Mouse (Mus musculus) layer of hippocampus, adult 8-10 months (tissue): ENCODE results near the gene Saa1. TPM values are rescaled to one million over a fixed set of nuclear protein-coding genes. Genes with fewer than 3 reads are reported as not detected.

ENCODE experiments used
- DNase-seq, 2 experiments: peaks; one replicate each; pipeline ENCODE4 v3.0.0; 2022; ENCODE audit warnings: low spot score in 2 of 2
- total RNA-seq, 4 experiments: library from RNA; stranded (reverse); gene quantifications; 2 replicates each; pipeline ENCODE4 v1.2.4; 2022

The Saa1 gene
- total RNA-seq, 4 experiments from 2014 or later: not detected

DNA sequence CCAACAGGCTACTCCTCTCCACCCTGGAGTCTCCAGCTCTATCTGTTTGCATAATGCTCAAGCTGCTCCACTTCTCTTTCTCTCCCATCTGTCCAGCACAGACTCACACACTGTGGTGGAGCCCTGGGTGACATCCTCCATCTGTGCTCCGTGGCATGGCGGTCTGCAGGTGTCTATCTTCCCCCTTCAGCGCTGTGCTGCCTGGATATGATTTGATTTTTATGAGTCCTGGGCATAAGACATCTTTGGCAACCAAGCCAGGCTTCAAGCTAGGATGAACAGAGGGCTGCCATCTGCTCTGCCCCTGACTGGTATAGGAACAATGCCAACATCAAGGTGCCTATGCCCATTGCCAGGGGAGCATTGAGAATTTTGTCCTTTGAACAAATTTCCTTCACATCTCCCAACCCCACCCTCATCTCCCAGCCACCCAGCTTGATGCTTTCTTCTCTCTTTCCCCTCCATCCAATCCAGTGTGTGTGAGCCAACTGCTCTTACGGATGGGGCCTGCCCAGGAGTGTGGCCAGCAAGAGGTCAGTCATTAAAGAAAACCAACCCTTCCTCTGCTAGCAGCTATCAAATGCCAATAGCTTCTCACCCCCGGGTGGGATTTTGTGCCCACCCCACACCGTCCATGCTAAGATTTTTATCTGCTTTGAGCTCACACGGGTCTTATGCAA, 24.0 kb downstream of the Saa1 start:
- DNase-seq: no peak

DNA sequence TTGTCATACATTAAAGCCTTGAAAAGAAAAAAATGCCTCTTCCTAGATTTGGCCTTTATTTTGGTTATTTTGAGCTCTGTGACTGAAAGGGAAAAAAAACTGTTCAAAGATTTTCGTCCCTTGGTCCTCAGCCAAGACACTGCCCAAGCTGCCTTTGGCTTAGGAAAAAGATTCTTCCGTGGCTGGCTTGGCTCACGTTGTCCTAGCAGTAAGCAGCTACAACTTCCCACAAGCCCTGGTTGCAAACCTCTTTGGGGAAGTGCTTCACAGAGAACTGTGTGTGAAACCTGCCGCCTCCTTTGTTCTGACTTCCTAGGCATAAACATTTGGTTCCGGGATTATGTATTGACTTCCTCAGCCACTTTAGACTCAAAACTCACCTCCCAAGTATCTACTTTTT, 25.9 kb downstream of the Saa1 start:
- no peak for DNase-seq

DNA sequence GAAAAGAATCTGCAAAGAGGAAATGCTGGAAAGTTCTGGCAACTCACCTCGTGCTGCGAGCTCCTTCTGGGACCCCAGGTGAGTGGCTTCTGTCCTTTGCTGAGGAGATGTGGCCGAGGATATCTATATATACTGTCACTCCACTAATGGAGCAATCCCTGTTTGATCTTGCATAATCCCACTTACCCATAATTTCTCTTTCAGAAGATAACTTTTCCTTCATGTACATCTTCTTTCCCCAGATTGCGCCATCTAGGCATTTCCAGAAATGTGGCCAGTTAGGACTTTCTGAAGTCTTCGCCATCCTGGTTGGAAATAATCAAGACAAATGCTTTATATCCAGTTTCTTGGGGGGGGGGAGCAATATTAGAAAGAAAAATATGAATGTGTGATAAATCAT, 27.2 kb downstream of the Saa1 start, which contains the start of gene Saa3:
Gene Saa3, minus strand, starts transcription at position 101 of the 400 bp plus-strand sequence.
- DNase-seq: no peak

DNA sequence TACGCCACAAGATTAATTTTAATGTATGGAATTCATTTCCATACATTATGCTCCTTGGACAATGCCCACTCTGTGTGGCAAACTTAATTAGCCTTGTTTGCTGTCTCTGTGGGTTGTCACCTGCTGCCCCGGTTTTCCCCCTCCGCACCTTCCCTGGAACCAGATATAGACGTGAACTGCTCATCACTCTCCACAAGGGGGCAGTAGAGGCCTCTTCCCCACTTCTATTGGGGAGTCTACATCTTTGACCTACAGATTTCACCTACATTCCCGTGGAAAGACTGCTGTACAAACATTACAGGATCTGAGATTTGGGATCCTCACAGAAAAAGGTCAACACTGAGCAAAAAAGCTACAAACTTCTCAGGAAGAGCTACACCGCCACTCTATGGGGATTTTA, 28.3 kb downstream of the Saa1 start:
- peak in 1 of 2 experiments; percentile 54 for DNase-seq

DNA sequence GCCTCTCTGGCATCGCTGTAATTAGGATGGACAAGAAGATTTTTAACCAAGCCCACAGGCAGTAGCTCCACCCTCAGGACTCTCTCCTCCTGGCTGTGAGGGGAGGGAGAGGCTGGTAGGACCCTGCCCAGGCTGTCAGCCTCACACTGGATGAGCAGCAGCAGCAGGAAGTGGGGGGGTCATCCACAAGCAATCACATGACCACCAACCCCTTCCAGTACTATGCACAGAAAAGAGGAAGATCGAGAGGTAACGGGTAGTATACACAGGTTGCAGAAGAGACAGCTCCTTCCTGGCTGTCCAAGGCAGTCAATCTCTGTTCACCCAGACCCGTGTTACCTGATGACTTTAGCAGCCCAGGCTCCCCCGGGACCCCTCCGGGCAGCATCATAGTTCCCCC, 30.5 kb downstream of the Saa1 start:
- no peak for DNase-seq

DNA sequence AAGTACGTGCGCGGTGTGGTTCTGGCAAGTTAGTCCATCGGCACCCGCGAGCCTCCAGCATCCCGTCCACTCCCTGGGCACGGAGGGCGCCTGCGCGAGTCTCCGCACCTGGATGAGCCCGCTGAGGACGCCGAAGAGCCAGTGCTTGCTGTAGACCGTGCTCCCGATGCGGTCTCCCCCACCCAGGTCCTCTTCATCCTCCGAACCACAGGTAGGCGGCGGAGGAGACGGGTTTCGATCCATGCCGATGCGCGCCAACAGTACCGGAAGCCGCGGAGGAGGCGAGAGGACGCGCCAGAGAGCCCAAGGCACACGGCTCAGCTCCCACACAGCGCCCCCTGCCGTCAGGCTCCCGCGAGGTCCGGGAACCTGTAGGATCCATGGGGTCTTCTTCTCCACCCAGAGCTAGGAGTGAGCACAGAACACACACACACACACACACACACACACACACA, 32.4 kb downstream of the Saa1 start, which contains the start of gene Saal1:
Gene Saal1, minus strand, starts transcription at position 291 of the 455 bp plus-strand sequence.
- DNase-seq: peak; percentile 39 to 73

DNA sequence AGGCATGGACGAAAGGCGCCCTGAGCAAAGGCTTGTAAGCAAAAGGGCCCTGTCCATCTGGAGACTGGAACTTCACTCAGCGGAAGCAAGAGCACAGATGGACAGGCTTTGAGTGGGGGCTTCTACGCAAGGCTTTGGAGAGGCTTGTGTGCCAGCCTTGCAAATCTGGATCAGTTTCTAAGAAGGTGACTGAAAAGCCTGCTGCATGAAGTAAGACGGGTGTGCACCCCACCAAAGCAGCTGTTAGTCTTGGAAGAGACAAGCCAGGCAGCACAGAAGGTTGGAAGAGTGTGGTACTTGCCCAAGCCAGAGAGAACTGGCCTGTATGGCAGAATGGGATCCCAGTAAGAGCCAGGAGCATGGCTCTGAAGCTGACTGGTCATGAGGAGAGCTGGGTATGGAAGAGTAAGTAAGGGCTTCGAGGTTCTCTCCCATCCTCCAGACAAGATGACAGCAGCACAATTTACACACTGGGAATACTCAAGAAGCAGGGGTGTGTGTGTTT, 42.2 kb downstream of the Saa1 start:
- DNase-seq: no peak

DNA sequence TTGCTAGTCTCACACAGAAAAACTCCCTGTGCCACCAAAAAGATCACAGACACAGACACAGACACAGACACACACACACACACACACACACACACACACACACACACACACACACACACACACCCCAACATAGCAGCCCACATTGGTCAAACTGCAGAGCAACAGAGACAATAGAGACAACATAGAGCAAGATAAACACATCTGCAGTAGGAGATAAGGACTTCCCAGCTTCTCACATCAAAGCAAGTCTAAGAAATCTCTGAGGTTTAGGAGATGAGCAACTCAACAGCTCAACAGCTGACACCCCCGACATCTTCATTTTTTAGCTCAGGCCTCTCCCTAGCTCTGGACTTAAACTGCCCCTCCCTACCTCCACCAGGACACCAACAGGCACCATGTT, 46.0 kb downstream of the Saa1 start:
- DNase-seq: no peak

Other genes with a start within 250 kb of the Saa1 start
- 10 to 100 TPM; 47.2 to 59.9 (median 51.2) TPM for gene Sergef, start 103.2 kb downstream of the Saa1 start, total RNA-seq
- 1 to 10 TPM in 1 of 4 experiments, under 1 TPM in 1, not detected in 2; 0.25 to 2.3 TPM for gene Tph1, start 70.4 kb downstream of the Saa1 start, total RNA-seq
- 10 to 100 TPM; 10.8 to 12.7 (median 11.2) TPM for gene Saal1, start 32.3 kb downstream of the Saa1 start, total RNA-seq
- gene Saa3, start 27.3 kb downstream of the Saa1 start, total RNA-seq: not detected
- gene Saa4, start 10.4 kb downstream of the Saa1 start, total RNA-seq: not detected
- gene Saa2, start 8.8 kb upstream of the Saa1 start, total RNA-seq: not detected
- gene Hps5, start 53.1 kb upstream of the Saa1 start, total RNA-seq: 10 to 100 TPM; 15.9 to 22.1 (median 17.5) TPM
- 10 to 100 TPM; 34.4 to 40.6 (median 36.0) TPM for gene Gtf2h1, start 53.1 kb upstream of the Saa1 start, total RNA-seq
- 100 to 1,000 TPM; 286 to 315 (median 301) TPM for gene Ldha, start 98.5 kb upstream of the Saa1 start, total RNA-seq
- not detected for gene Ldhc, start 118.2 kb upstream of the Saa1 start, total RNA-seq
- gene Tsg101, start 177.0 kb upstream of the Saa1 start, total RNA-seq: 10 to 100 TPM; 60.2 to 74.6 (median 67.6) TPM
- gene Uevld, start 215.5 kb upstream of the Saa1 start, total RNA-seq: 10 to 100 TPM; 12.3 to 24.1 (median 17.4) TPM
- not detected for gene Gm9999, start 240.6 kb upstream of the Saa1 start, total RNA-seq